Mouse (Mus musculus) 3134 (cell line): ENCODE measurements at regions not wholly inside any gene's neighbourhood (a gene's known extent, or its start where the extent isn't known, plus 50 kb on each side); places are given as distances from the start of the nearest gene placed in this dataset.

Experiments used
- DNase-seq: peaks from one replicate; pipeline ENCODE4 v3.0.0-alpha.2; 2011; ENCODE audit warnings: low spot score; ENCODE audit not compliant: insufficient read length; ENCODE audit errors: extremely low read depth

DNA sequence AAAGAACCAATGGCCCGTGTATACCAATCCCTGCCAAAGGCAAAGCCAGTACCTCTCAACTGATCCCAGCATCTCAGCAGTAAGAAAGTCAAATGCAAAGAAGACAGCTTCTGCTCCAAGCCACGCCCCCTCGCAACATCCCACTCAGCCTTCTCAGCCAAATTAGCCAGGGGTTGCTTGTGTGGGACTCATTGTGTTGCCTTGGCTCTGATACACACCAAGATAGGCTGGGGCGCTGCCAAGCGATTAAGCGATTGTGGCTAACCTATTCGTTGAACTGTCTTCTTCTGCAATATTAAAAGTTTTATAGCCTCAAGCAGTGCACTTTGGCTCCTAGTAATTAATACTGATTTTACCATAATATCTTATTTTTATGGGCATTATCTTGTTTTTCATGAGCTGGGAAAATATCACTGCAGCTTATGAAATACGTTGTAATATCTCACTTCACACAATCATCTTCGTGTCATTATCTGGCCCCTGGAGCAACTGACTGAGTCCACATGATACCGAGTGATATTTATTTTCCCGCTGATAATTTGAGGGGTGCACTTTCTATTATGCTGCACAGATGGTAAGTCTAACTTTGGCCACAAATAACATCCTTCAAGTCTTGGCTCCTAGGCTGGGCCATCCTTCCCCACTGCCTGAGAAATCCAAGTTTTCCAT, 129.3 kb downstream of the Gm4791 start:
- no peak for DNase-seq

DNA sequence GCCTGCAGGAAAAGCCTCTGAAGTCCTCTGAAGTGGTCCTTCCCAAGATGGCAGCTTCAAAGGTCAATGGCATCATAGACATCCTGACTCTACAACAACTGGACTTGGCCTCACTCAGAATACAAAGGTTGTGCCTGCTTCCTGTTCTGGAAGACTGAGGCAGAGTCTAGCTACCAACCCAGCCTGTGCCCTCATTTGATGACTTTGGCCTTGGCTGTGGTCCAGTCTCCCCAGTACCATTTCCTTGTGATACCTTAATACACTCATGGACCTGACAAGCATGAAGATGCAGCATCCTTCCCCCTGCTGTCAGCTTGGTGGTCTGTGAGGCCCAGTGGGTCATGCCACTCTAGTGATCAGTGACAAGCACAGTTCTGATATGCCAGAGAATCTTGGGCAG, 130.6 kb downstream of the Gm4791 start:
- DNase-seq = no peak

DNA sequence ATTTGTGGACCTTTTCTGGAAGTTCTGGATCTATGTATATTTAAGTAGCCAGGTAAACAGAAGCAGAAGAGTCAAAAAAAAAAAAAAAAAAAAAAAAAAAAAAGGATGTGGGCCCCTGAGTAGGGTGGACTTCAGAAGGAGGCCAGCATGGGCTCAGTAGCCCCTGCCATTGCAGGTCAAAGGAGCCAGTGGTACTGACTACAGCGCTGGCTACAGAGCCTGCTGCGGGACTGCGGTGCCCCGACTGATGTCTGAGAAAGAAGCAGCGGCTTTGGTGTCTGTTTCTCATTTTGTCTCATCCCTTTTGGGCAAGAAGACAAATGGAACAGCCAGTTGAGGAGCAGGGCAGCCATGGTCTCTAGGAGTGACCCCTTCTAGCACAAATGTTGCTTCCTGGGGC, 134.9 kb downstream of the Gm4791 start:
- DNase-seq = no peak

DNA sequence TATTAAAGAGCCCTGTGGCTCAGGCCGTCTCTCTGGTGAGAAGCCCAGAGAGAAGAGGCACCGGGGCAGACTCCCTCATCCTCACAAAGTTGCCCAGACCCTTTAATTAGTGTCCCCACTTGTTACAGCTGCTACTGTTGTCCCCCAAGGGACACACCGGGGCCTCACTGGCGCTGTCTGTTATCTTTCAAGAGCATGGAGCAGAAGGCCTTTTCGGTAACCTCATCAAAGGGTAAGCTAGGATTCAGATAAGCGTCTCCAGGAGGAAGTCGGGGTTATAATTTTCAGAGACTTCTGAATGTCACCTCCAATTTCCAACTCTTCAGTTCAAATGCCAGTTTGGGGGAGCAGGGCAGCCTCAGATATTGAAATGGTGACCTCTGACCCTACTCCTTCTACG, 135.3 kb downstream of the Gm4791 start:
- no peak for DNase-seq

DNA sequence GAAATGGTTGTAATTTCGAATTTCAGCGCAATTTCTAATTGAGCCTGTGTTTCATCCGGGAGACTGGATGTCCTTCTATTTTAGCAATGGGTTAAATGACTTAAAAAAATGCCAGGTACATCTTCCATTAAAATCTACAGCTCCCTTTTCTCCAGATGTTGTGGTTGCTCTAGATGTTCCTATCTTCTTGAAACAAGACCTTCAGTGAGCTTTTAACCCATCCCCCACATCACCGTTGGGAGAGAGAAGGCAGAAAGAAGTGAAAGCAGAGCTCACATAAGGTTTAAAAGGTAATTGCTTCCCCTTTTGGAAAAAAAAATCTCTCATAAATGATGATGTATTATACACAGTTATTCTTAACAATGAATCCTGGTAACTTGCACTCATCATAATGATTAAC, 135.9 kb downstream of the Gm4791 start:
- no peak for DNase-seq

DNA sequence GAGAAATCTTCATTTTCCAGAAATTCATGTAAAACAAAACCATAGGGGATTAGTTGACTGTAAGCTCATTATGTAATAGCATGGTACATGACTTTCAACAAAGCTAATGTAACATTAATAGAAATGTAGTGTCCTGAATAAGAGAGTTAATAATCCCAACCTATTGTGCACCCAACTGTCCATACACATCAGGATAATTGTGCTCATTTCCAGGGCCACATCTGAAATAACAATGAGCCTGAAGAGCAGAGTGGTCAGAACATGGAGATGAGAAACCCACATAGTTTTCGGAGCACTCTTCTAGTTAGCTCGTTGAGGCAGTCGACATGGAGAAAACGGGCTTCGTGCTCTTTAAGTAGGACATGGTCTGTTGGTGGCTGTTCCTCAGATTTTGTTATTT, 138.1 kb downstream of the Gm4791 start:
- DNase-seq = no peak

DNA sequence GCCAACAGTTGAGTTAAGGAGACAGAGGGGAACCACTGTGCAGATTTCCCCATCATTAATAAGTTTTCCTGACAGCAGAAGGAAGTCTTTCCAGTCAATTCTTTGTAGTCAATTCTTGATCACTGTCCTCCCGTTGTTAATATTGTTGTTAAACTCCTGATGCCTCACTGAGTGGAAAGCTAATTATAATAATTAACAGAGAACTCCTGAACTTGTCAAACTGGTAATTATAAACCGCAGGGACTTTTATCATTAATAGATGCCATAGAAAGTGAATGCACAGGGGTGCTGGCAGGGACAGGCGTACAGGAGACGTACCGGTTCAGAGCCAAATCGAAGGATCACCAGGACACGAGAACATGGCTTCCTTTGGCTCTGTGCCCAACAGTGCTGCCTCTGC, 154.9 kb downstream of the Gm4791 start:
- DNase-seq = no peak

DNA sequence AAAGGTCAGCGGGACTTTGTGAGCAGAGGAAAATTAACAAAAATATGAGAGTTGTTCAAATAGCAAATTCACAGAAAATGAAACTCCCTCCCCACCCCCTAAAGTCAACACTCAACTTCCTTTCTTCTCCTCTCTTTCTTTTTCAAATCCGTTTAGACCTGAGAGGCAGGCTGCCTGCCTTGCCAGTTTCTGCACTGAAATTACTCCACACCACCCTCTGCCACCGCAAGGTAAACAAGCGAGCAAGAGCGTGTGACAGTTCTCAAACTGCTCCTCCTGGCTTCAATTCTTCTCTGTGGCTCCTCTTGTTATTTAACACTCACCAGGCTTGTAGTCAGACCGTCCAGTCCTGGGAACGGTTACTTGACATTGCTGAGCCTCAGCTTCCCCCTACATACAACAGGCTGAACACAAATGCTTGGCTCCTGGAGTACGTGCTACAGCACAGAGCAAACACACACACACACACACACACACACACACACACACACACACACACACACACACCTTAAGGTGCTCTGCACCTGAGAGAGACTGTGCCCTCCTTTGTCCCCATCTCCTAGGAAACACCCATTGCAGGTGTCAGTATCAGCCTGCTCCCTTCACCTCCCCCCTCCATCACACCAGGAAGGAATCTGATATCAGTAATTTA, 167.1 kb downstream of the Gm4791 start:
- no peak for DNase-seq

DNA sequence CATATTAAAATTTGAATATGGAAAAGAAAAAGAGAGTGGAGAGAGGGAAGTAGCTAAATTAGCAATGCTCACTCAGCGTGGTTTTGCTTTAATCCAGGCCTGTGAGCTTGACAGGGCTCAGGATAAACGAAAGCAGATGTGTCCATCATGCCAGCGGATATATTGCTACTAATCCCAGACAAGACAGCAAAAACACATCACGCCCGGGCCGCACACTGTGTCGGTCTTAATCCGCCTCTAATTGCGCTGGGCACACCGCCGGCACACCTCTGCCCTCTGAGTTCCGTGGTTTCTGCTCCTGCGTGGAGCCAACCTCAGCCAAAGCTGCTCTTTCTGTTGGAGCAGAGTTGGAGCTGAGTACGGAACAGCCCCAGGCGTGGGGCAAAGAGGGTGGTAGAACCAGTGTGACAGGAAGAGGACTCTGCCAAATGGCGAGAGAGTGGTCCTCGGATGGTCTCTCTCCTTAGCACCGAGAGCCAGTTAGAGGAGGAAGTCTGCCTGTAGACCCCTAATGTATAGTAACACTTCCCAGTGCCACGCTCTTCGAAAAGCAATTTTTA, 169.2 kb downstream of the Gm4791 start:
- no peak for DNase-seq

DNA sequence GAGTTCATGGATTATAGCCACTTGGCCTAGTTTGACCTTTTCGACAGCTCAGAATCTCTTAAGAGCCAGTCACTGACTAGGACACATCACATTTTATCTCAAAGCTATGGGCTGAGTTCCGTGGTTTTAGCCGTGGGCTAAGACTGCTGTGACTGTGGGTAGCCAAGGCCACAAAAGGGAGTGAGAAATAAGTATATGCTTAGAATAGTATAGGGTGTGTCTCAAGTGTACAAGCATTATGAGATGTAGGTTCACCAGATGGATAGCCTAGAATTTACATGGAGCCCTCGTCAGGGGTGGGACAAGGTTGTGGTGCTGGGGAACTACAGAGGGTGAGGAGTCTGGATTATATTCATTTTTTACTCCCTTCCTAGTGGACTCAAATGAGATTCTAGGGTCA, 177.5 kb downstream of the Gm4791 start:
- no peak for DNase-seq

DNA sequence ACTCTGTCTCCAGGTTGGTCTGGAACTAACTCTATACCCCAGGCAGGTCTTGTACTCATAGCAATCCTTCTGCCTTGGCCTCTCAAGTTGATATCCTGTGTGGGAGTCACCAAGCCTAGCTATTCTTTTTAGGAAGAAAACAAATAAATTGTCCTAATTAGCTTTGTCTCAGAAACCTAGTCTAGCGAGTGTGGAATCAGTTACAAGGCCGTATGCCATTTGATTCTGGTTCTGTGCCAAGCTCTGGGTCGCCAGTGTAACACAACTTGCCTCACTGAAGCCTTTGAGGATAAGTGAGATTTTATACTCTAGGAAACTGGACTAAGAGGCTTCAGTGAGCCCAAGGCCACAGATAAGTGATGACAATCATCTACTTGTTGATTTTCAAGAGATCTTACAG, 219.6 kb downstream of the Gm4791 start:
- DNase-seq = no peak

DNA sequence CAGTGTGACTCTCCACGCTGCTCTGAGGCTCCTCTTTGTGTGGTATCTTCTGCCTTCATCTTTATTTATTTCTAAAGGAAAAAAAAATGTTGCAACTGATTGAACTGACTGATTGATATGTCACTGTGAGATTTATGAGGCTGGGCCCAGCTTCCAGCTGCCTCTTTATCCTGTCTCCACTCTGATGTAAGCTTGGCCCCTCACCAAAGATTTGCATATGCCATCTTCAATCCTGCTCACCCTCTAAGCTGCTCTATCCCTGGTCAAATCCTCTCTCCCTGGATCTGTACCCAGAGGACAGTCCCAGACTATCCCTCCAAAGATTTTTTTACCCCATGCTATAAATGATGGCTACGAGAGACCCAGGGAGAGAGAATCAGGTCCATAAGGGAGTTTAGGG, 225.0 kb downstream of the Gm4791 start:
- DNase-seq = no peak

DNA sequence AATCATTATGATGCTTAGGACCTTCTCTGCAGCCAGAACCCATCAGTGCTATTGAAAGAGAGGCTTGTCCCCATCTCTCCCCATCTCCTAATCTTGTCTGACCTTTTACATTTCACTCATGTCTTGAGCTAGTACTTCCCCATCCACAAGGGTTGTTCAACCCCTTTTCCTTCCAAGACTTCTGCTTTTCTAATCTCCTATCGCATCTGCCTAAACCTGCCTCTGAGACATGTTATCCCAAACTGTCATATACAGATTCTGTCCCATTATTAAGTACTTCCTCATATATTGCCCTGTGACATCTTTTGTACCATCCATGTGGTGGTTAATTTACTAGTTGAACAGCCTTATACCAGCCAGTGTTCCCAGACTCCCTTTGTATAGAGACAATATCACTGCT, 225.7 kb downstream of the Gm4791 start:
- DNase-seq = no peak

DNA sequence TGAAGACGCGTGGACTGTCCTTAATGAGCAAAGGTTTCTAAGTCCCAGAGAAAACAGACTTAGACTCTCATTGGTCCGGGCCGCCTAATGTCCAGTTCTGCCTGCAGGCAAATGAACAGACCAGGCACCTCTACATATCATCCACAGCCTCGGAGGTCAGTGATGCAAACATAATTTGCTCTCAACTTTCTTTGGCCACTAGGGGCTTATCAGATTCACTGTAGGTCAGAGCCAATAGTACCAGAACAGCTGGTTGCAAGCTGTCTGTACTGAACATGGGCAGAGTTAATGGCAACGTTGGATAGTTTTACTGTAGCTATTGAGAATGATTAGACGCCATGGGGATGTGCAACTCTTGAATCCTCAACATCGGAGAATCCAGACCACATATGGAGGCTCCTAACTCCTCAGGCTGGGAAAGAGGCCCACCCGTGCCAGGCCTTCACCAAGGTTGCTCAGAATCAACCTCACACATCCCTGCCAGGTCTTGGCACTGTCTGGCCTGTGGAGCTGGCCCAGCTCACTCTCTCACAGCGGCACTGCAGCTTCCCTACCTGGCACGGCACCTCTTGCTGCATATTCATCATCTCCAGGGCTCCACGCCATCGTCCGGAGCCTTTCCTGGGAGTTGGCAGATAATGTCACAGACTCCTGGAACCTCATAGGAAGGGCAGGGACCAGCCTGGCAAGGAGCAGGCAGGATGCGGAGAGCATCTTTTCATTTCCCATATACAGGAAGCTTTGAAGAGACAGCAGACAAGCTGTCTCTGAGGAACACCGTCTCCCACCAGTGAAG, 228.1 kb downstream of the Gm4791 start:
- no peak for DNase-seq

DNA sequence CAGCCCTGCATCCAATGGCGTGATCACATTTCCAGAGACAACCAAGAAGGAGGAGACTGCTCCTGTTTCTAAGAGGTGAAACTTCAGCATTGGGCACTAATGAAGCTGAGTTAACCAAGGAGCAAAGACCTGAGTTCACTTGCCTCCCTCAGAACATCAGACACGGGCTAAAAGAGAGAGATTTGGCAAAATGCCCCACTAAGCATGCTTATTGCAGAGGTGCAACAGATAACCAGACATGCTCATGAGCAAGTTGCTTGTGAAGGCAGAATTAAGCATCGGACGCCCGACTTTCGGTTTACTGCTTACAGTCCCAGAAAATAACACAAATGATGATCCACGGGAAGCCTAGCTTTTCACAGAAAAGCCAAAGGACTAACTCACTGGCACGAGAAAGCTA, 228.8 kb downstream of the Gm4791 start:
- no peak for DNase-seq

DNA sequence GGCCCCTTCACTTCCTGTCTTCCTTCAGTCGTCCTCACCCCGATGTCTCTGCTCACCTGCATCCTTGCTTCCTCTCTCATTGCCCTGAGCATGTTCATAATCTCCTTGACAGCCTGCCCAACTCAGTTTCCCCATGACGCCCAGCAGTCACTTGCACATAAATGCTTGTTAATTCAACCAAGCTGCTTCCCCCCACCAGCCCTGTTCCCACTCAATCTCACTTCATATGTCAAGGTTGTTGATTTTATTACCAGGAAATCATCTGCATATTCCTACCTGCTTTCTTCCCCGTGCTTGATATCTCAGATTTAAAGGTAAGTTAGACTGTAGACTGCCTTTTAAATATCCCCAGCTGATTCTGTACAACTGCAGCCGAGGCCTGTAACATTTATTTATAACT, 230.2 kb downstream of the Gm4791 start:
- DNase-seq = no peak

DNA sequence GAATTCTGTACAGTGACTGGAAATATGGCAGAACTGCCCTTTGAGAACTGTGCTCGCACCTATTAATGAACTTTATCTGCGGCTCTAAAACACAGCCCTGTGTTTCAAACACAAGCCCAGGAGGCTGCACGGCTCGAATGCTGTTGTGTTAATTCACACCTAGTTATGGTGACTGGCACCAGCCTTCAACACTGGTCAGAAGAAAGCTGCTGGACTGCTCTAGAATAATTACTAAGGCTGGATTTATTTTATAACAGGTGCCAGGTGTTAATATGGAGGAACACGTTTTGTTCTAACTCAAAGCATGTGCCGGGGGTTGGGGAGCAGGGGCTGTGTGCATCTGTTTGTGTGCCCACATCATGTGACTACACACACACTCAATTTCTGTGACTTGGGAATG, 230.8 kb downstream of the Gm4791 start:
- no peak for DNase-seq

DNA sequence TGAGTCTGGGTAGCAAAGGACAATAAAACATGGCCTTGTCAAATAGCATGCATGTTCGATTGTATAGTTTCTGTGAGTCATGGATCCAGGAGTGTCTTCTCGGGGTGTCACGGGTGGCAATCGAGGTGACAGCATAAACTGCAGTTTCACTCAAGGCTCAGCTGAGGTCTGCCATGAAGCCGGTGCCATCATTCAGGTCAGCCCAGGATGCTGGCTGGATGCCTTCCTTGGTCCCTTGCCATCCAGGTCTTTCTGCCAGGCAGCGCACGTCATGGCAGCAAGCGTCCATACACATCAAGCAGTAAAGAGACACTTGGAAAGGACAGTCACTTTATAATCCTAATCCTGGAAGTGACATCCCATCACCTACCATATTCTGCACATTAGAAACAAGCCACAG, 242.4 kb downstream of the Gm4791 start:
- no peak for DNase-seq

DNA sequence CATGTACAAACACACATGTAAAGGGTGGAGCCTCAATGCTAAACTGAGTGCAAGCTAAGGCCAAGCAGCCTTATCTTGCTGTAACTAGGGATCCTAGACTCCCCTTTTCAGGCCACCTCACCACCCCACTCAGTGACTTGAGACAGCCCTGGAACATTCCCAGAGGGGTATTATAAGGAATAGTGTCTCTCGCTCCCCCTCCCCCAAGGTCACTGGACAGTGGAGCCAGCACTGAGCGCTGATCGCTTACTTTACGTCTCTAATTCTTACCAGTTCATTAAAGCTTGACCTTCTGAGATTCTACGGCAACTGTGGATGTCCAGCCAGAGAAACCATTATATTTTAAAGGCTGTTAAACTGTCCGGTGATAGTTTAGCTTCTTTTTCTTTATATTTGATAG, 243.5 kb downstream of the Gm4791 start:
- no peak for DNase-seq

DNA sequence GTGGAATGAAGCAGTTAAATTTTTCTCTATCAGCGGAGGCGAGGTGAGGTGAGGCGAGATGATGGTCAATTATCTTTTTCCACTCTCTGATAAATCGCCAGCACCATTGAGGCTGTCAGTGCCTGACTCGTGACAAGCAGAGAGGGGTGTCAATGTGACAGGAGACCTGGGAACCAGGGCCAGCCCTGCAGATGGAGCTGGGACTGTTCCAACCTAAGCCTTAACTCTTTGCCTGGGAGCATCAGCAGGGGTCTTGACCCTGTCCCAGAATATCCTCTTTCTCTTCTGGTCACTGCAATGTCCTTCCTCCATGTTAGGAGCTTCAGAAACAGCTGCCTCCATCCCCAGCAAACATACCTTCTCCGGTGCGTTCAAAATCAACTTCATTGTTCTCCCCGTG, 244.0 kb downstream of the Gm4791 start:
- DNase-seq = no peak

DNA sequence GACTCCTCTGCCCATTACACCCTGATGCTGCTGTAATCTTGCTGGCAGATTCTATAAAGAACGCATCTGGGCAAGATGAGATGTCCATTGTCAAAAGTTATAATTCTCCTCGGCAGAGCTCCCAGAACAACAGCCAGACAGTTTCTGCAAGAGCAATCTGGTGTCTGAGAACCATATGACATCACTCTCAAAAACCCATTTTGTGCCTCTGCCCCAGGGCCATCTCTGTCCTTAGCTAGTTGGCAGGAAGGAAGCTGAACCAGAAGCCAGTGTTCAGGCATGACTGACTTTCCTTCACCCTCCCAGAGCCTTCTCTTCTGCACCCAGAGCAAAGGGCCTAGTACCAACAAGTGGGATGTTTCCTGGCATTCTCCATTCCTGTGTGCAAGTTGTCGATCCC, 250.5 kb downstream of the Gm4791 start:
- DNase-seq = no peak

DNA sequence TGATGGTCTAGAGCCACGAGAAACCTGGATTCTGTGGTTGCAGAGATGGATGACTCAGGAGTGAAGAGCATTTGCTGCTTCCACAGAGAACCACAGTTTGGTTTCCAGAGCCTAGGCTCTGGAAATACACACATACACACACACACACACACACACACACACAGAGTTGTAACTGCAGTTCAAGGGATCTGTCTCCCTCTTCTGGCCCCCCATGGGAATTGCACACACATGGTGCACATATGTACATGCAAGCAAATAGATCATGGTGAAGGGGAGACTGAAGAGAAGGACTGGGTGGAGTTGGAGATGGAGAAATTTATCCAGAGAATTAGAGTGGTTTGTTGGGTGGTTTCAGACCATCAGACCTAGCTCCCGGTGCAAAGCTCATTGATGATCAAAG, 252.6 kb downstream of the Gm4791 start:
- no peak for DNase-seq
